Mouse (Mus musculus) midbrain, embryonic 16.5 days (tissue): Measurements from ENCODE around the gene Kdm2a. TPM values are rescaled to one million over a fixed set of nuclear protein-coding genes. Genes with fewer than 3 reads are reported as not detected.

Experiments used
- ATAC-seq: fragments of 200-750 bp; cut with Nextera tagmentation; 2 replicates; pipeline ENCODE4 v1.8.0; 2017; ENCODE audit warnings: moderate TSS enrichment
- H3K27ac ChIP-seq: fragments of 300-500 bp; sonication (generic); 2 replicates; pipeline ENCODE4 v1.5.1; 2014; ENCODE audit warnings: mild to moderate bottlenecking, low read length, mixed read lengths
- H3K27me3 ChIP-seq: fragments of 300-500 bp; sonication (generic); 2 replicates; pipeline ENCODE4 v1.6.1; 2014; ENCODE audit warnings: low read depth, low read length, mixed read lengths; ENCODE audit not compliant: control insufficient read depth, insufficient read depth
- H3K36me3 ChIP-seq: fragments of 300-500 bp; sonication (generic); 2 replicates; pipeline ENCODE4 v1.6.1; 2014; ENCODE audit warnings: mild to moderate bottlenecking, low read length, moderate library complexity, mixed read lengths; ENCODE audit not compliant: control insufficient read depth, insufficient read depth
- H3K4me1 ChIP-seq: fragments of 300-500 bp; sonication (generic); 2 replicates; pipeline ENCODE4 v1.6.1; 2014; ENCODE audit warnings: mild to moderate bottlenecking, low read length, mixed read lengths; ENCODE audit not compliant: control insufficient read depth, insufficient read depth
- H3K4me2 ChIP-seq: fragments of 300-500 bp; sonication (generic); 2 replicates; pipeline ENCODE4 v1.6.1; 2014; ENCODE audit warnings: mild to moderate bottlenecking, low read length, mixed read lengths
- H3K4me3 ChIP-seq: fragments of 300-500 bp; sonication (generic); 2 replicates; pipeline ENCODE4 v1.5.1; 2014; ENCODE audit warnings: low read depth, mild to moderate bottlenecking, low read length, moderate library complexity, mixed read lengths
- H3K9ac ChIP-seq: fragments of 300-500 bp; sonication (generic); 2 replicates; pipeline ENCODE4 v1.6.1; 2014; ENCODE audit warnings: low read depth, low read length, mixed read lengths
- H3K9me3 ChIP-seq: fragments of 300-500 bp; sonication (generic); replicated peaks from 2 replicates; pipeline ENCODE4 v1.6.1; 2014; ENCODE audit warnings: mild to moderate bottlenecking, low read length, mixed read lengths; ENCODE audit not compliant: control insufficient read depth, poor library complexity, severe bottlenecking
- WGBS: fragments of 180-500 bp; shearing (Covaris S2); extraction: QIAGEN DNeasy Blood & Tissue Kit; methylation state at CpG from one replicate; pipeline ENCODE4 v1.1.7; 2014; 5-methylcytosine and 5-hydroxymethylcytosine counted together
- polyA plus RNA-seq: library from polyadenylated mRNA; unstranded; fragments of >200 nt; fragmentation: Nextera tagmentation; extraction: Ambion mirVana; gene quantifications from 2 replicates; pipeline ENCODE4 v1.2.1, GENCODE M21; 2015

Gene Kdm2a
- polyA plus RNA-seq, 1 experiment from 2014 or later, result 32.1 TPM

DNA sequence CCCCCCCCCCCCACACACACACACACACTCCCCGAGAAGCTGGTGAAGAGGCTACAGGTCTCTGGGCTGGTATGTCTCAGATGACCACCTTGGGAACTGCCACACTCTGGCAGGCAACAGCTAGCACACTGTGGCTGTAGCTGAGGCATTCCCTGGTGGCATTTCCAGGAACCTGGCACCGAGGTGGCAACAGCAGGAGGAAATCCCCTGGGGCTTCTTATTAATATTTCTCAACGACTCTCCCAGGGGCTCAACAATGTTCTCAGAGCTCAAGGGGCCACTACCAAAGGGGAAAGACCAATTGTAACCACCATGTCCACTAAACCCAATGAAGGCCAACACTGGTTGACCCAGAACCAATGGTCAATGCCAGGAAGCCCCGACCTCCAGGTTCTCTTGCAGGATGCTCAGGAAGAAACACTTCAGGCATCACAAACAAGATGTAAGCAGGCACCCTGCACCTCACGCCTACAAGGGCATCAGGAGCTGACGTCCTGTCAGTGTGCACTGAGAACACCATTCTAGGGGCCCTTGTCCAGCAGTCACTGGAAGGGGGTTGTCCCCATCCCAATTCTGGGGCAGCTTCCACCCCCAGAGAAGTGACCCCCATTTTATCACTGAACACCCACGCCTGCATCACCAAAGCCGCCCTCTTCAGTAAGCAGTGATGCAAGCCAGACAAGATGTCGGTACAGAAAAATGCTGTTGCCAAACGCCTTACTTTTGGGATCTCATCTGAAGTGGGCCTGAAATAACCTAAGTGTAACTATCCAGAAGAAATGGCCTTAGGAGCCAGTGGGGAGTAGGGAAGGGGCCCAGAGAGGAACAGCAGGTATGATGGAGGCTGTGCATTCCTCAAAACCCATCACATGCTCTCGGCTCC, 97.0 kb downstream of the Kdm2a start:
- Histone ChIP-seq H3K4me1 (peaks cover 49% of the 10 kb centered on the region), H3K27ac (peak overlapping the region; percentile 60), H3K4me3 (no peak overlapping the region), H3K9ac (peak overlapping the region; percentile 53), H3K27me3 (no peaks in the 10 kb centered on the region), H3K36me3 (no peaks in the 10 kb centered on the region), H3K9me3 (no peaks in the 10 kb centered on the region), H3K4me2 (peak overlapping the region; percentile 46)
- 66% methylated on average over 11 of the region's 11 CpGs for WGBS
- ATAC-seq, result no peak

DNA sequence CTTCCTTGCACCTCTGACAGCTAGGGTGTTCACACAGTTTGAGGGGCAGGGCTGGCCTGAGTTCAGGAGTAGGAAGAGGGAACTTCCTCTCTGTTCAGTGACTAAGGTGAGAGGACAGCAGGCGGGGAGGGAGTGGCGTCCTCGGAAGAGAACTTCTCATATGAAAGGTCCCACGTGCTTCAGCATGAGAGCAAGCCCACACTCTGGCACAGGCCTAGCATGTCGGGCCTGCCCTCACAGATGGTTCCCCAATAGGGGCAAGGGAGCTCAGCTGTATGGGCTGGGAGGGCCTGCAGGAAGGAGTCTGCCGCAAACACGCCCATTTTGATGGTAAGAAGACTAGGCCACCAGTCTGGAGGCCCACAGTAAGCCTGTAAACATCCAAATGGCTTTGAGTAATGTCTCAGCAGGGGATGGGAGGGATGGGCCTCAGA, 97.8 kb downstream of the Kdm2a start:
- no peaks in the 10 kb centered on the region for H3K27me3 ChIP-seq
- H3K4me1 ChIP-seq, result peaks cover 49% of the 10 kb centered on the region
- ATAC-seq, result no peak
- H3K4me3 ChIP-seq, result no peak overlapping the region
- H3K36me3 ChIP-seq, result no peaks in the 10 kb centered on the region
- no peak overlapping the region for H3K27ac ChIP-seq
- H3K4me2 ChIP-seq, result no peak overlapping the region
- H3K9me3 ChIP-seq, result no peaks in the 10 kb centered on the region
- 0 out of 2 replicates have a peak overlapping the region, but pooled peaks have one; percentile 20 for H3K9ac ChIP-seq
- 43% methylated on average over 7 of the region's 7 CpGs for WGBS

DNA sequence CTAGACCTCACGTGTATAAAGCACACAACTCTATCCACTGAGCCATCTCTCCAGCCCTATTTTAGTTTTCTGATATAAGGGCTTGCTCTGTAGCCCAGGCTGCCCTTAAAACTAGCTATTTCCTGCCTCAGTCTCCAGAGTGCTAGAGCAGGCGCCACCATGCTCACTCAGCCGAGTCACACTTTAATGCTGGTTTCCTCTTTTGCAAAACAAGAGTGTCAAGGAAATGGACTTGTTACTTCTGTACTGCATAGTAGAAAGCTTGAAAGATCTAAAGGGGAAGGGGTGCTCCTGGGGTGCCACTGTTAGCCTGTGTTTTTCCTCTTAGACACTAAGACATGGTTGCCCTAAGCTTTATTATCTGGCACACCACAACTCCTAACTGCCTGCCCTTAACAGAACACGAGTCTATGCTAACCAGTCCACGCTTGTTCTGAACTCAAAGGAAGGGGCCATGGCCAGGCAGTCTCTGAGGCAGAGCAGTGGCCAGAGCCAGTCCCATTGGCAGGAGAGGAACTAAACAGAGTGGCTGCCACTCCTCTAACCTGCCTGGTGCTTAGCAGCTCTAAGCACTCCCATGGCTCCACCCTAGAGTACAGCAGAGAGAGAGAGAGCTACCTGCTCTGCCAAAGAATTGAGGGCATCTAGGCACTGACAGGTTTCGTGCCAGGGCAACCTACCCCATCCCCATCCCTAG, 98.4 kb downstream of the Kdm2a start:
- Histone ChIP-seq H3K4me2 (no peak overlapping the region), H3K9ac (no peak overlapping the region), H3K27ac (no peak overlapping the region), H3K4me3 (no peak overlapping the region), H3K4me1 (peaks cover 43% of the 10 kb centered on the region), H3K27me3 (no peaks in the 10 kb centered on the region), H3K9me3 (no peaks in the 10 kb centered on the region), H3K36me3 (no peaks in the 10 kb centered on the region)
- WGBS, result 85% methylated on average over 6 of the region's 6 CpGs
- no peak for ATAC-seq

DNA sequence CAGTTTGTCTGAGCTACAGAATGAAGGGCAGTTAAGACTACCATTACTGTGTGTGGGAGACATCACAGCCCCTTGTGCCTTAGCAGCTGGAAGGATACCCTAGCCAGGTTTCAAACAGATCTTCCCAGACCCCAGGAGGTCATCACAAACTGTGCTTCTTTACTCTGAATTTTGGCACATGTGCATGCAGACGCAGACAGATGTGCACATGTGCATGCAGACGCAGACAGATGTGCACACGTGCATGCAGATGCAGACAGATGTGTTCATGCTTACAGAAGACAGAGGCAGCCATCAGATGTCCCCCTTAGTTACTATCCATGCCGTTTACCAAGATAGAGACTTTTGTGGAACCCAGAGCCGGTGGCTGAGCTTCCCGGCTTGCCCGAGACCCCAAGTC, 99.0 kb downstream of the Kdm2a start:
- Histone ChIP-seq H3K36me3 (no peaks in the 10 kb centered on the region), H3K4me1 (peaks cover 37% of the 10 kb centered on the region), H3K4me3 (no peak overlapping the region), H3K9me3 (no peaks in the 10 kb centered on the region), H3K27me3 (no peaks in the 10 kb centered on the region), H3K27ac (no peak overlapping the region), H3K4me2 (no peak overlapping the region), H3K9ac (no peak overlapping the region)
- WGBS, result 91% methylated on average over 7 of the region's 7 CpGs
- ATAC-seq, result no peak

DNA sequence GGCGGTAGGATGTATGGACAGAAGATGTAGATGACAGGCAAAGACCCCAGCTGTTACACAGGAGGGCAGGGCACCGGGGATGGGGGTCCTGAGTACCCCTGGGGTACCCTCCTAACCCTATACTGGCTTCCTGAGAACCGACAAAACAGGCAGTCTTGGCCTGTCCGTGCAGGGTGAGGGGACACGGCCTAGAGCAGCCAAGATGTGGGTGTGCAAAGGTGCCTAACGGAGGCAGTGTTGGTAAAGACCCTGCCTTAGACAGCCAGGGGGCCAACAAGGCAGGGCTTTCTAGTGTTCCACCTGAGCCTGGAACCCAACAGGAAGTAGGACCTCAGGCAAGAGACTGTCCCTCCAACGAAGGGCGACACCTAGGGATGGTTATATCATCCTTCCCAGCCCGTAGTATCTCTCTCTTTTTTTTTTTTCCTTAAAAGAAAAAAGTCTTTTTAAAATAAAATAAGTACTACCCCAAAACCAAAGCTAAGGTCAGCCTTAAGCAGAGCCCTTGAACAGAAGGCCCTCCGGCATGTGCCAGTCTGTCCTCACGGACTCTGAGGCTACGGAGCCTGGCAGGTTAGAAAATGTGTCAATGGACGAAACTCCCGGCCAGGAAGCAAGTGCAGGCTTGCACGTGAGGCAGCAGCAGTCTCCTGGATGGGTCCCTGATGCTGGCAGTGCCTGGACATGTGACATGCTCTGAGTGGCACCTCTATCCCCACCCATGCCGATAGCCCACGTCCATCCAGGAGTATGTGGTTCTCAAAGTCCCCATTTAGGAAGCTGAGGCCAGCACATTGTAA, 99.6 kb downstream of the Kdm2a start:
- Histone ChIP-seq H3K9me3 (no peaks in the 10 kb centered on the region), H3K27ac (no peak overlapping the region), H3K27me3 (no peaks in the 10 kb centered on the region), H3K4me3 (no peak overlapping the region), H3K9ac (no peak overlapping the region), H3K4me1 (peaks cover 31% of the 10 kb centered on the region), H3K36me3 (no peaks in the 10 kb centered on the region), H3K4me2 (no peak overlapping the region)
- 94% methylated on average over 17 of the region's 17 CpGs for WGBS
- ATAC-seq, result no peak

DNA sequence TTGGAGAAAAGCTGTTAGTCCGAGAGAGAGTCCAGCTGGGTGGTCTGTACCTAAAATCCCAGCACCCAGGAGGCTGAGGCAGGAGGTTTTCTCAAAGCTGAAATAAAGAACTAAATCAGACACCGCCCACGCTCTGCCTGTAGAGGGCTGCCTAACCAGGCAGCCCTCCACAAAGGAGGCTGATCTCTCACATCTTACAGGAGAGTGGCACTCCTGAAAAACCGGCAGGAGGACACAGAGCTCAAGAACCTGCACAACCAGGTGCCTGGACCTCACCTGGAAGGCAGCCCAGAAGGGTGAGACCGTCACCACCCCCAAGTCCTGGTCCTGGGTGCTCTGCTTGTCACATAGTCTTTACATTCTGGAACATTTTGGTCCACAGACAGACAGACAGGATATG, 100.2 kb downstream of the Kdm2a start:
- WGBS, result 92% methylated on average over 5 of the region's 5 CpGs
- no peaks in the 10 kb centered on the region for H3K9me3 ChIP-seq
- no peaks in the 10 kb centered on the region for H3K27me3 ChIP-seq

DNA sequence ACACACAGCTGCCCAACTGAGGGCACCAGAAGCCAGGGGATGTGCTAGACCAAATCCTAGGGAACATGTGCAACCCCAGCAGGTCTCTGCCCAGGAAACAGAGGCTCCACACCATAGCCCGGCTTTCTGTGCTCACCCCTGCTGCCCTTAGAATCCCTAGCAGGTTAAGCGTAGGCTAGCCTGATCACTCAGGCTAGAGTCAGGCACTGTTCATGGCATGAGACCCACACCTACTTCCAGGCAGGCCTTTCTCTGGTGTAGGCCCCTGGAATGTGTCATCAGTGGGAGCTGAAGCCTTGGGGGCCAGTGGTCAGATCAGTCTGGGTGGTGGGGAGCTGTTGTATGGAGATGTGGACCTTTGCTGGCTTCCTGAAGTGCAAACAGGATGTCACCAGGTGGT, 101.5 kb downstream of the Kdm2a start:
- Histone ChIP-seq H3K4me3 (no peak overlapping the region), H3K27ac (no peak overlapping the region), H3K9ac (no peak overlapping the region), H3K27me3 (no peaks in the 10 kb centered on the region), H3K36me3 (peaks cover 12% of the 10 kb centered on the region), H3K4me2 (no peak overlapping the region), H3K9me3 (no peaks in the 10 kb centered on the region), H3K4me1 (peaks cover 12% of the 10 kb centered on the region; the same call in 1 of the 2 replicates)
- WGBS, result 91% methylated on average over 2 of the region's 2 CpGs
- no peak for ATAC-seq

More for the DNA sequence above, 100.2 kb downstream of the Kdm2a start:
- Histone ChIP-seq H3K27ac (no peak overlapping the region), H3K4me2 (no peak overlapping the region), H3K9ac (no peak overlapping the region), H3K4me3 (no peak overlapping the region), H3K4me1 (peaks cover 24% of the 10 kb centered on the region), H3K36me3 (no peaks in the 10 kb centered on the region)
- ATAC-seq, result no peak

DNA sequence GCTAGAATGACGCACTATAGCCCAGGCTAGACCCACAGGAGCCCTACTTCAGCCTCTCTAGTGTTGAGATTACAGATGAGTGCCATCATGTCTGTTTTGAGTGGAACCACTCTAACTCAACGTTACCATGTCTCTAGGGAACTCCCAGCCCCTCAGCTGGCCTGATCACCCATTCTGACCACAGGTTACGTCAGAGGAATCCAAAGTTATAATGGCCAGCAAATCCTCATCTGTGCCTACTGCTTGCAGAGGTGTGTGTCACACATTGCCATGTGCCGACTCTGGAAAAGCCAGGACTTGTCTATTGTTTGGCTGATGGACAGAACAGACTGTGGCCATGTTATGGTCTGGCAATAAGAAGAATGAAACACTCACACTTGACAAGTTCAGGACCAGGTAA, 102.7 kb downstream of the Kdm2a start:
- Histone ChIP-seq H3K36me3 (peaks cover 23% of the 10 kb centered on the region), H3K9ac (no peak overlapping the region), H3K27me3 (no peaks in the 10 kb centered on the region), H3K27ac (no peak overlapping the region), H3K4me2 (no peak overlapping the region), H3K9me3 (no peaks in the 10 kb centered on the region), H3K4me1 (peaks cover 1% of the 10 kb centered on the region; the same call in 1 of the 2 replicates), H3K4me3 (no peak overlapping the region)
- ATAC-seq, result no peak
- WGBS, result 95% methylated on average over 4 of the region's 4 CpGs
